Mouse (Mus musculus) lung, embryonic 14.5 days (tissue): ENCODE measurements around the gene Gstz1. TPM values are rescaled to one million over a fixed set of nuclear protein-coding genes. Genes with fewer than 3 reads are reported as not detected.
"Not testable (repeated sequence)": the region's sequence is repeated elsewhere in the genome, so short reads cannot be mapped to it uniquely, and the experiment has no call there.

Source experiments
- ATAC-seq: fragments of 200-750 bp; cut with Nextera tagmentation; 2 replicates; pipeline ENCODE4 v1.8.0; 2017; ENCODE audit warnings: mild to moderate bottlenecking, moderate TSS enrichment, moderate library complexity; ENCODE audit not compliant: insufficient read depth
- DNase-seq: peaks from one replicate; pipeline ENCODE4 v3.0.0-alpha.2; 2015
- H3K27ac ChIP-seq: fragments of 300-500 bp; sonication (generic); 2 replicates; pipeline ENCODE4 v1.5.1; 2014; ENCODE audit warnings: low read depth, mild to moderate bottlenecking, moderate library complexity
- H3K27me3 ChIP-seq: fragments of 300-500 bp; sonication (generic); 2 replicates; pipeline ENCODE4 v1.6.1; 2014; ENCODE audit warnings: low read length, control low read depth; ENCODE audit not compliant: insufficient read depth
- H3K36me3 ChIP-seq: fragments of 300-500 bp; sonication (generic); 2 replicates; pipeline ENCODE4 v1.6.1; 2014; ENCODE audit warnings: control low read depth; ENCODE audit not compliant: insufficient read depth
- H3K4me1 ChIP-seq: fragments of 300-500 bp; sonication (generic); 2 replicates; pipeline ENCODE4 v1.6.1; 2014; ENCODE audit warnings: antibody characterized with exemption, control low read depth; ENCODE audit not compliant: insufficient read depth
- H3K4me2 ChIP-seq: fragments of 300-500 bp; sonication (generic); 2 replicates; pipeline ENCODE4 v1.6.1; 2014; ENCODE audit warnings: mild to moderate bottlenecking
- H3K4me3 ChIP-seq: fragments of 300-500 bp; sonication (generic); 2 replicates; pipeline ENCODE4 v1.5.1; 2014; ENCODE audit warnings: low read depth, low read length
- H3K9ac ChIP-seq: fragments of 300-500 bp; sonication (generic); 2 replicates; pipeline ENCODE4 v1.6.1; 2014
- H3K9me3 ChIP-seq: fragments of 300-500 bp; sonication (generic); 2 replicates; pipeline ENCODE4 v1.6.1; 2016; ENCODE audit warnings: low read depth, low read length, control low read depth
- CTCF ChIP-seq: IDR thresholded peaks from 2 replicates; pipeline ENCODE4 v1.5.1; 2016; ENCODE audit warnings: antibody characterized with exemption, low read depth
- WGBS: fragments of 180-500 bp; shearing (Covaris S2); extraction: QIAGEN DNeasy Blood & Tissue Kit; methylation state at CpG from one replicate; pipeline ENCODE4 v1.1.7; 2014; 5-methylcytosine and 5-hydroxymethylcytosine counted together
- polyA plus RNA-seq: library from polyadenylated mRNA; unstranded; fragments of >200 nt; fragmentation: Nextera tagmentation; extraction: Ambion mirVana; gene quantifications from 2 replicates; pipeline ENCODE4 v1.2.1, GENCODE M21; 2014

The Gstz1 gene
- polyA plus RNA-seq, 1 experiment from 2014 or later = 40.9 TPM

DNA sequence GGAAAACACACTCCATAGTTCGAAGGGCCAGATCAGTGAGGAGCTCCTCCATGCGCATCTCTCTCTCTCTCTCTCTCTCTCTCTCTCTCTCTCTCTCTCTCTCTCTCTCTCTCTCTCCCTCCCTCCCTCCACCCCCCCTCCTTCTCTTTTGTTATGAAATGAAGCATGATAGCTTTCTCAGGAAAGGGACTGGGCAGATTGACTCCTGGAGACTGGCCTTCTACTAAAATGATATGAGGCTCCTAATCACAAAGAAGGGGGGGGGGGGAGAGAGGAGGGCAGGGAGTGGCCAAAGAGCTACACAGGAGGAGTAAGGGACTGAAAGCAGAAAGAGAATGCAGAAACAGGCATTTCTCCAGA is 8.6 kb upstream of the Gstz1 start:
- no peak for TF ChIP-seq CTCF
- Histone ChIP-seq H3K4me2 (no peak overlapping the region), H3K9ac (no peak overlapping the region), H3K27me3 (no peaks in the 10 kb centered on the region), H3K4me3 (no peak overlapping the region), H3K27ac (no peak overlapping the region), H3K4me1 (no peaks in the 10 kb centered on the region), H3K36me3 (peaks cover 17% of the 10 kb centered on the region; the same call in 1 of the 2 replicates), H3K9me3 (no peaks in the 10 kb centered on the region)
- ATAC-seq (no peak), DNase-seq (no peak)
- WGBS = 87% methylated on average over 2 of the region's 2 CpGs

DNA sequence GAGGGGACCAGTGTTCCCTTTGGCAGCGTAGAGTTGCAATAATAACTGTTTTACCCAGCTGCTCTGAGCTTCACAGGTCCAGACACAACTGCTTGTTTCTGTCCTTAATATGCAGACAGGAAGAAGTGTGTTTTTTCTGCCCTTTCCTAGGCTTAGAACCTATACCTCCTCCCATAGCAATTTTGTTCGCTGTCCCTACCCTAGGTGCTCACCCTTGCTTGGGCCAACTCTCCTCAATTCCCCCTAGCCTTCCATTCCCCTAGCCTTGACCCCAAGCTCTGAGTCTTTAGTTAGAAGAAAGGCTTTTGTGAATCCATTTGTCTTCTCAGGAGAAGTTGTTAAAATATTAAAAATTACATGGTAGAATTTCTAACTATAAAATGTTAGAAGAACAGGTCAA is 8.2 kb upstream of the Gstz1 start:
- Histone ChIP-seq H3K27ac (no peak overlapping the region), H3K4me3 (no peak overlapping the region), H3K9ac (no peak overlapping the region), H3K4me1 (no peaks in the 10 kb centered on the region), H3K4me2 (no peak overlapping the region), H3K27me3 (no peaks in the 10 kb centered on the region), H3K9me3 (no peaks in the 10 kb centered on the region), H3K36me3 (peaks cover 17% of the 10 kb centered on the region; the same call in 1 of the 2 replicates)
- no peak for TF ChIP-seq CTCF
- DNase-seq (no peak), ATAC-seq (no peak)
- WGBS = 70% methylated on average over 2 of the region's 2 CpGs

DNA sequence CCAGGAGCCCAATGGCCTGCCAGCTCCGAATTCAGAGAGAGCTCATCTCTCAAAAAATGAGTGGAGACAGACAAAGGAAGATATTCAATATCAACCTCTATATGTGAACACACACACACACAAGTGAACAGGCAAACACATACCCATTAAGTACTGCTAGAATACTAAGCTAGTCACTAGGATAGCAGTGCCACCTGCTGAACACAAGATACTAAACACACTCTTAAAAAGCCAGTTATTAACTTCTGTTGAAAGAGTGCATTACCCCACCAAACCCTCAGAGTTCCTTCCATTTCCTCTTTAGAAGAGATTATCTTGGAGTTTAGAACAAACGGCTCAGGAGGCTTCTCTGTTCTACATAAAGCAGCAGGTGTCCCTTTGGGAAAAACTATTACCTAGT is 4.8 kb upstream of the Gstz1 start:
- H3K4me1 ChIP-seq = no peaks in the 10 kb centered on the region
- no peaks in the 10 kb centered on the region for H3K9me3 ChIP-seq
- no peak overlapping the region for H3K27ac ChIP-seq
- ATAC-seq = no peak
- H3K4me3 ChIP-seq = no peak overlapping the region
- peaks cover 8% of the 10 kb centered on the region; the same call in 1 of the 2 replicates for H3K36me3 ChIP-seq
- no peak for TF ChIP-seq CTCF
- 79% methylated on average over 2 of the region's 2 CpGs for WGBS
- H3K9ac ChIP-seq = no peak overlapping the region
- DNase-seq = no peak
- H3K27me3 ChIP-seq = no peaks in the 10 kb centered on the region
- H3K4me2 ChIP-seq = no peak overlapping the region

DNA sequence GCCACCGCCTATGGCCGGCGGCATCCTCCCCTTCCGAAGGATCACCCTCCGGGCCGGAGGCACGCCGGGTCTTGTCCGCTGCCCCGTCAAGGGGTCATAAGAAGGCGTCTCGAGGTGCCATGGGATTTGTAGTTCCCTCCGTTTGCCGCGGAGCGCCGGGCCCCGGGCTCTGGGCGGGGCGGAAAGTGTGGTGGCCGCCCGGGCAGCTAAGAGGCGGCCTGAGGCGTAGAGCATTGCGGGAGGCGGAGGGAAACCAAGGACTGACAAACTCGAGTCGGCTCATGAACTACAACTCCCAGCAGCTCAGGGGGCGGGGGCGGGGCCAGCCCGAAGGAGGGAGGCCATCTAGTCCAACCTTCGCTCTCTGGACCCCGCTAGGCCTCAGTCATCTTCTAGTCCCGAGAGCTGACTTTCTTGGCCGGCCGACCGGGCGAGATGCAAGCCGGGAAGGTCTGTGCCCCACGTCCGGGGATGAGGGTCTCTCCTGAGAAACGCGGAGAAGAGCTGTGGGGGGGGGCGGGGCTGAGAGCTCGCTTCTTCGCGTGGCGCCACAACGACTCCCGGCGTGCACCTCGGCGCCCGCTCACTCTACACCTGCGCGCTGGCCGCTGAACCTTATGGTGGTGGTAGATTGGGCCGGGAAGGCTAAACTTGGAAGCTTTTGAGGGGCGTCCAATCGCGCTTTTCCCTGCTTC is 577 bp downstream of the Gstz1 start, which contains the start of gene Pomt2:
Gene Pomt2, minus strand, starts transcription at position 574 of the 695 bp plus-strand sequence.
- Histone ChIP-seq H3K9me3 (peaks cover 8% of the 10 kb centered on the region), H3K9ac (peak within 1 kb of the TSS; percentile 70), H3K4me2 (peak within 1 kb of the TSS; percentile 77), H3K27ac (peak within 1 kb of the TSS; percentile 96), H3K4me1 (no peaks in the 10 kb centered on the region), H3K36me3 (0 out of 2 replicates have a peak, but pooled peaks cover 5% of the 10 kb centered on the region), H3K4me3 (peak within 1 kb of the TSS; percentile 85), H3K27me3 (no peaks in the 10 kb centered on the region)
- ATAC-seq (peak; percentile 99), DNase-seq (peak; percentile 96)
- no peak for TF ChIP-seq CTCF
- WGBS = under 1% methylated on average over 60 of the region's 61 CpGs

DNA sequence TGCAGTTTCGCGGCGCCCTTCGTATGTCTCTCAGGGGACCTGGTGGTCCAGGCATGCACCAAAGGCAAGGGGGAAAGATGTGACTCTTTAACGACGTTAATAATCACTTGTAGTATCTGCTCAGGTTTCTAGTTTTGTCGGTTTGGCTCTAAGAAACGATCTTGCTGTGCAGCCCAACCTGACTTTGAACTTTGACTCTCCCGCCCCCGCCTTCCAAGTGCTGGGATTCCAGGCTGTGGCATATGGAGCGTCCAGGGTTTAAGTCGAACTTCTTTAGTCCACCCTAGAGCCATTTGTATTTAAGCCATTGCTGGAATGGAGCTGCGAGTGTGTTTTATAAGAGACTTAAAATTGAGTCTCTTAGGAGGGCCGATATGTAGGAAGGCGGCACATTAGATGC is 1.2 kb downstream of the Gstz1 start:
- WGBS = 22% methylated on average over 15 of the region's 15 CpGs
- Histone ChIP-seq H3K27me3 (no peaks in the 10 kb centered on the region), H3K4me1 (no peaks in the 10 kb centered on the region), H3K9me3 (peaks cover 8% of the 10 kb centered on the region), H3K36me3 (0 out of 2 replicates have a peak, but pooled peaks cover 5% of the 10 kb centered on the region), H3K4me3 (peak overlapping the region; percentile 85), H3K4me2 (peak overlapping the region; percentile 77), H3K27ac (peak overlapping the region; percentile 96), H3K9ac (peak overlapping the region; percentile 70)
- DNase-seq = no peak
- no peak for TF ChIP-seq CTCF
- ATAC-seq = no peak

DNA sequence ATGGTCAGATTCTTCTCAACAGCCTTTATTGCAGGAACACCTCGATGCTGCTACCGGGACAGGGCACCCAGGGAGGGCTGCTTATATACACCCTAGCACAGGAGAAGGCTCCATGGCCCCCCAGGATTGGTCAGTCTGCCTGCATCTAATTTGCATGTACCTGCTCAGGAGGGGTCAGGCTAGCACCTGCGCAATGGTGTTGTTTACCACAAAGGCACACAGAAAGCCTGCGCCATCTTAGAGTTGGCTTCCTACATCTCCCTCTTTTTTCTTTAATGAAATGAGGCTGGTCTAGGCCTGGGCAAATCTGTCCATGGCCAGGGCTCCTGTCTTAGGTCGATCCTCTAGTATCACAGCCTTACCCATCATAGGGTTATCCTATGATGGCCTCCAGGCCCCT is 2.5 kb downstream of the Gstz1 start:
- ATAC-seq (no peak), DNase-seq (no peak)
- Histone ChIP-seq H3K27me3 (no peaks in the 10 kb centered on the region), H3K4me3 (no peak overlapping the region), H3K4me1 (no peaks in the 10 kb centered on the region), H3K4me2 (no peak overlapping the region), H3K9me3 (peaks cover 8% of the 10 kb centered on the region), H3K36me3 (0 out of 2 replicates have a peak, but pooled peaks cover 5% of the 10 kb centered on the region), H3K9ac (no peak overlapping the region), H3K27ac (no peak overlapping the region)
- 98% methylated on average over 5 of the region's 5 CpGs for WGBS
- TF ChIP-seq CTCF = no peak

DNA sequence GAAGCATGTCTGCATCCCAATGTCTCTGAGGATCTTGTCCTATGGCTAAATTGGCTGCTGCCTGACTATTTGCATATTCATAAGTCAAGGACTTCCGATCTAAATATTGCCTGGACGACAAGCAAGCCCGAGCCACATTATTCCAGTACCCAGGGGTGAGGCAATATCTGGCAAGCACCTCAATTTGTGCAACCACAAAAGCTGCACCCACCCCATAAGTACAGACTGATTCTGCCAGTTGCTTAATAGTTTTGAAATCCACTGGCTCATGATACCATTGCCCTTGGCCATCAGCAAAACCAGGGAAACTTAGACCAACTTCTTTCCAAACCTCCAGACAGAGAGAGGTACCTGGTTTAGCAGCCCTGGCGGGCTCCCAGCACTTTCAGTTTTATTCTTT is 7.5 kb downstream of the Gstz1 start:
- H3K36me3 ChIP-seq, H3K9me3 ChIP-seq, H3K9ac ChIP-seq, H3K27me3 ChIP-seq, H3K4me1 ChIP-seq, H3K4me3 ChIP-seq, H3K27ac ChIP-seq, ATAC-seq, H3K4me2 ChIP-seq, DNase-seq: not testable (repeated sequence)
- WGBS = 90% methylated on average over 4 of the region's 4 CpGs
